Mouse (Mus musculus) kidney, postnatal 4 days (tissue): ENCODE results near the gene Rps6ka4.
A peak's percentile ranks its signal among the peaks of the same experiment; 100 is the strongest.

Source experiments
- DNase-seq, 2 experiments: peaks; one replicate each; pipeline ENCODE4 v3.0.0; 2021; ENCODE audit warnings: mixed read lengths in 2 of 2

Gene Rps6ka4

GRCm38 (mm10) chr19:6840475-6841291 lies at the start of gene Rps6ka4:
Gene Rps6ka4 (minus strand): TSS chr19:6840636.
- peak; percentile 78 to 85 for DNase-seq

GRCm38 (mm10) chr19:6877965-6878364 lies 37.5 kb upstream of the Rps6ka4 start:
- no peak for DNase-seq

GRCm38 (mm10) chr19:6876799-6877198 lies 36.4 kb upstream of the Rps6ka4 start:
- no peak for DNase-seq

- no peak for DNase-seq
Measured at GRCm38 (mm10) chr19:6875834-6876233, 35.4 kb upstream of the Rps6ka4 start.

GRCm38 (mm10) chr19:6874257-6874656 lies 33.8 kb upstream of the Rps6ka4 start:
- DNase-seq, result no peak

GRCm38 (mm10) chr19:6872701-6873100 lies 32.3 kb upstream of the Rps6ka4 start:
- no peak for DNase-seq

- DNase-seq, result peak; percentile 59 to 77
Measured at GRCm38 (mm10) chr19:6871574-6872271, 31.3 kb upstream of the Rps6ka4 start.

- peak; percentile 60 to 76 for DNase-seq
Measured at GRCm38 (mm10) chr19:6869355-6869754, 28.9 kb upstream of the Rps6ka4 start.

GRCm38 (mm10) chr19:6861451-6861850 lies 21.0 kb upstream of the Rps6ka4 start:
- no peak for DNase-seq

GRCm38 (mm10) chr19:6860706-6861105 lies 20.3 kb upstream of the Rps6ka4 start:
- peak in 1 of 2 experiments; percentile 2 for DNase-seq

GRCm38 (mm10) chr19:6859971-6860370 lies 19.5 kb upstream of the Rps6ka4 start:
- no peak for DNase-seq

GRCm38 (mm10) chr19:6859032-6859651 lies 18.7 kb upstream of the Rps6ka4 start:
- no peak for DNase-seq

- no peak for DNase-seq
Measured at GRCm38 (mm10) chr19:6858031-6858430, 17.6 kb upstream of the Rps6ka4 start, which contains the start of gene Ccdc88b. Gene Ccdc88b (minus strand): TSS chr19:6858211.

- no peak for DNase-seq
Measured at GRCm38 (mm10) chr19:6857391-6858005, 17.1 kb upstream of the Rps6ka4 start.

- DNase-seq, result no peak
Measured at GRCm38 (mm10) chr19:6857003-6857360, 16.5 kb upstream of the Rps6ka4 start.

- peak; percentile 76 to 82 for DNase-seq
Measured at GRCm38 (mm10) chr19:6856281-6857002, 16.0 kb upstream of the Rps6ka4 start.

- DNase-seq, result peak; percentile 70 to 83
Measured at GRCm38 (mm10) chr19:6855225-6856031, 15.0 kb upstream of the Rps6ka4 start.

GRCm38 (mm10) chr19:6854658-6855057 lies 14.2 kb upstream of the Rps6ka4 start:
- DNase-seq, result no peak

GRCm38 (mm10) chr19:6853903-6854302 lies 13.5 kb upstream of the Rps6ka4 start:
- no peak for DNase-seq

- no peak for DNase-seq
Measured at GRCm38 (mm10) chr19:6852393-6853305, 12.2 kb upstream of the Rps6ka4 start.
